8 mouse cellular contexts compared by ENCODE assay signal in genomic region chr8:106336561-106336960, GRCm38 (mm10). TPM values are rescaled to one million over a fixed set of nuclear protein-coding genes. Genes with fewer than 3 reads are reported as not detected.
DNase-seq lines count a peak whose midpoint lies in the region; ATAC-seq lines count a peak whose summit lies in the region.

No protein-coding gene starts in this region.

- H3K9ac ChIP-seq in embryonic facial prominence, embryonic 12.5 days, result no peak overlapping the region
- peak overlapping the region; percentile 82 for H3K9ac ChIP-seq in hindbrain, embryonic 16.5 days (ENCODE audit: low read depth, low read length)
- peak overlapping the region; percentile 66 for H3K9ac ChIP-seq in midbrain, embryonic 11.5 days (ENCODE audit: low read length)
- H3K9ac ChIP-seq in stomach, embryonic 16.5 days (ENCODE audit: low read length), result 0 out of 2 replicates have a peak overlapping the region, but pooled peaks have one; percentile 37

- DNase-seq in ovary, postnatal 36 days (ENCODE audit: low spot score), result peak; percentile 14
- DNase-seq in ovary, adult 18-20 months (ENCODE audit: low spot score), result no peak
- peak; percentile 91 for DNase-seq in midbrain, embryonic 11.5 days (ENCODE audit: low spot score, missing footprints)
- DNase-seq in gastrocnemius, postnatal 25 days, result no peak

- H3K4me1 ChIP-seq in embryonic facial prominence, embryonic 12.5 days, result peaks cover 16% of the 10 kb centered on the region
- peaks cover 17% of the 10 kb centered on the region for H3K4me1 ChIP-seq in hindbrain, embryonic 16.5 days (ENCODE audit: control insufficient read depth, insufficient read depth, low read depth, low read length)
- peaks cover 10% of the 10 kb centered on the region for H3K4me1 ChIP-seq in midbrain, embryonic 11.5 days (ENCODE audit: control insufficient read depth, insufficient read depth, low read length)
- H3K4me1 ChIP-seq in stomach, embryonic 16.5 days (ENCODE audit: control insufficient read depth, insufficient read depth, low read length), result peaks cover 8% of the 10 kb centered on the region; the same call in 1 of the 2 replicates

- H3K27ac ChIP-seq in embryonic facial prominence, embryonic 12.5 days, result no peak overlapping the region
- peak overlapping the region; percentile 89 for H3K27ac ChIP-seq in hindbrain, embryonic 16.5 days (ENCODE audit: low read depth, low read length)
- H3K27ac ChIP-seq in midbrain, embryonic 11.5 days (ENCODE audit: low read depth, low read length), result no peak overlapping the region
- no peak overlapping the region for H3K27ac ChIP-seq in stomach, embryonic 16.5 days (ENCODE audit: low read length)

- WGBS in embryonic facial prominence, embryonic 12.5 days, result 4% methylated on average over 40 of the region's 41 CpGs
- WGBS in hindbrain, embryonic 16.5 days, result under 1% methylated on average over 27 of the region's 41 CpGs
- WGBS in midbrain, embryonic 11.5 days, result 1% methylated on average over 41 of the region's 41 CpGs
- 2% methylated on average over 41 of the region's 41 CpGs for WGBS in stomach, embryonic 16.5 days

- peak overlapping the region; percentile 60 for H3K4me2 ChIP-seq in embryonic facial prominence, embryonic 12.5 days (replicated peaks)
- H3K4me2 ChIP-seq in hindbrain, embryonic 16.5 days (ENCODE audit: low read length), result peak overlapping the region; percentile 58
- H3K4me2 ChIP-seq in midbrain, embryonic 11.5 days, result peak overlapping the region; percentile 66
- peak overlapping the region; percentile 77 for H3K4me2 ChIP-seq in stomach, embryonic 16.5 days (ENCODE audit: low read depth, low read length)

- ATAC-seq in embryonic facial prominence, embryonic 12.5 days (ENCODE audit: insufficient number of reproducible peaks, insufficient read depth, low FRiP score, low TSS enrichment), result no peak
- ATAC-seq in hindbrain, embryonic 16.5 days, result peak; percentile 44
- ATAC-seq in midbrain, embryonic 11.5 days (ENCODE audit: low FRiP score), result peak; percentile 17
- ATAC-seq in stomach, embryonic 16.5 days (ENCODE audit: insufficient read depth, low FRiP score), result no peak
- no peak for ATAC-seq in megakaryocyte, adult 5-6 weeks (ENCODE audit: poor library complexity, severe bottlenecking)

- no peaks in the 10 kb centered on the region for H3K36me3 ChIP-seq in embryonic facial prominence, embryonic 12.5 days
- H3K36me3 ChIP-seq in hindbrain, embryonic 16.5 days (ENCODE audit: control insufficient read depth, insufficient read depth, low read length), result no peaks in the 10 kb centered on the region
- H3K36me3 ChIP-seq in midbrain, embryonic 11.5 days (ENCODE audit: control insufficient read depth, insufficient read depth, low read length), result no peaks in the 10 kb centered on the region
- H3K36me3 ChIP-seq in stomach, embryonic 16.5 days (ENCODE audit: control insufficient read depth, insufficient read depth, low read length), result no peaks in the 10 kb centered on the region

- no peaks in the 10 kb centered on the region for H3K9me3 ChIP-seq in embryonic facial prominence, embryonic 12.5 days
- no peaks in the 10 kb centered on the region for H3K9me3 ChIP-seq in hindbrain, embryonic 16.5 days (ENCODE audit: control insufficient read depth, low read length)
- H3K9me3 ChIP-seq in midbrain, embryonic 11.5 days (ENCODE audit: control insufficient read depth, low read length), result no peaks in the 10 kb centered on the region
- H3K9me3 ChIP-seq in stomach, embryonic 16.5 days (replicated peaks; ENCODE audit: control insufficient read depth, low read length), result no peaks in the 10 kb centered on the region

- peak overlapping the region; percentile 46 for H3K4me3 ChIP-seq in embryonic facial prominence, embryonic 12.5 days
- peak overlapping the region; percentile 63 for H3K4me3 ChIP-seq in hindbrain, embryonic 16.5 days (ENCODE audit: low read length)
- H3K4me3 ChIP-seq in midbrain, embryonic 11.5 days (ENCODE audit: low read depth, low read length), result peak overlapping the region; percentile 56
- peak overlapping the region; percentile 50 for H3K4me3 ChIP-seq in stomach, embryonic 16.5 days (replicated peaks; ENCODE audit: low read length)

- H3K27me3 ChIP-seq in embryonic facial prominence, embryonic 12.5 days, result peaks cover 31% of the 10 kb centered on the region
- H3K27me3 ChIP-seq in hindbrain, embryonic 16.5 days (replicated peaks; ENCODE audit: control insufficient read depth, insufficient read depth, low read length), result no peaks in the 10 kb centered on the region
- peaks cover 7% of the 10 kb centered on the region; the same call in 1 of the 2 replicates for H3K27me3 ChIP-seq in midbrain, embryonic 11.5 days (ENCODE audit: control insufficient read depth, insufficient read depth, low read length)
- peaks cover 18% of the 10 kb centered on the region for H3K27me3 ChIP-seq in stomach, embryonic 16.5 days (ENCODE audit: control insufficient read depth, insufficient read depth, low read length)

RNA-seq across cellular contexts. Expression of gene Smpd3, which starts 1.2 kb away (rescaled TPM):
- 4.3 and 4.4 TPM in 2 replicates for polyA plus RNA-seq in embryonic facial prominence, embryonic 12.5 days (2016; fragmentation: Nextera tagmentation; extraction: Ambion mirVana)
- polyA plus RNA-seq in hindbrain, embryonic 16.5 days (2015; fragmentation: Nextera tagmentation; extraction: Ambion mirVana), result 55.0 and 63.4 TPM in 2 replicates
- polyA plus RNA-seq in midbrain, embryonic 11.5 days (2014; fragmentation: Nextera tagmentation; extraction: Ambion mirVana), result 9.3 and 10.3 TPM in 2 replicates
- 24.5 and 30.8 TPM in 2 replicates for polyA plus RNA-seq in stomach, embryonic 16.5 days (2015; fragmentation: Nextera tagmentation; extraction: Ambion mirVana)
- 1 to 10 TPM in 1 of 2 experiments, under 1 TPM in 1; 0.84 to 1.1 TPM for total RNA-seq in gastrocnemius, postnatal 25 days (2021)
- total RNA-seq in megakaryocyte, adult 5-6 weeks (2015), result 0.09 and 0.16 TPM in 2 replicates
- total RNA-seq in megakaryocyte, adult 5-6 weeks (2017), result 0.07 and 0.24 TPM in 2 replicates

Comparison
In these comparisons a context has a peak if more than half of its experiments do, and no peak if none do; other contexts are left out.
1. DNase-seq: peak in ovary, postnatal 36 days (single experiment) and midbrain, embryonic 11.5 days (single experiment); none in ovary, adult 18-20 months (single experiment) and gastrocnemius, postnatal 25 days (single experiment).
2. ATAC-seq: peak in hindbrain, embryonic 16.5 days (single experiment) and midbrain, embryonic 11.5 days (single experiment); none in embryonic facial prominence, embryonic 12.5 days (single experiment), stomach, embryonic 16.5 days (single experiment) and megakaryocyte, adult 5-6 weeks (single experiment).
3. Peak in every context shown above with its lines, with median percentiles within 50 percentile points of each other: H3K4me2 ChIP-seq and H3K4me3 ChIP-seq.